ENCODE assay signal across 8 mouse cellular contexts in the genomic region with DNA sequence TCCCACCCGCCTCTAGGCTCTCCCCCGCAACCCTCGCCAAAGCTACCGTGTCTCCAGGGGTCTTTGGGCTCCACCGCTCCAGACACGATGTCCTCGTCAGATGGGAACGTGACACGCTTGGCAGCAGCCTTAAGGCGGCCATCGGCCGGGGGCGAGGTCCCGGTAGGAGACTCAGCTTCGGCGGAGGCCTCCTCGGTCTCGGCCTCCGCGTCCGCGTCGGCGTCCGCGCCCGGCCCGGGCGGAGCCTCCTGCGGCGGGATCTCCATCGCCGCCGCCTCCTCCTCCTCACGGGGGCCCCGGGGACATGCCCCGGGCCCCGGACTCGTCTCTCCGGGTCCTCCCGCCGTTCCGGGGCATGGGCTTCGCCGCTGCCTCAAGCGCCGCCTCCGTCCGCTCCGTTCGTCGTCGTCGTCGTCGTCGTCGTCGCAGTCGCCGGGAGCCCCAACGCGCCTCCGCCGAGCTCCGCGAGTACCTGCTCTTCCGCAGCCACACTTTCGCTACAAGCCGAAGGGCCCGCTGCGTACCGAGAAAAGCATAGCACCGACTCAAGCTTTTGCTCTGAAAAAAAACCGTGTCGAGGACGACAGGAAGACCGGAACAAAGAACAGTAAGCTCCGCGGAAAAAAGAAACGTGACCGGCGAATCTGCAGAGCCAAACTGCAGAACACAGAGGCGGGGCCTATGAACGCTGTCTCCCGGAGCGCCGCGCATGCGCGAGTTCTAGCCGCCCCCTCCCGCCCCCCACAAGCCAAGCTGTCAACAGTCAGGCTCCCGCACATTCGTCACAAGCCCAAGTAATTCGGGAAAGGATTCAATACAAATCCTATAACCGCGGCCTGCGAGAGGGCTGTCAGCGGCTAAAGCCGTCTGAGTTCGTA. TPM values are rescaled to one million over a fixed set of nuclear protein-coding genes. Genes with fewer than 3 reads are reported as not detected.
DNase-seq lines count a peak whose midpoint lies in the region; ATAC-seq and TF ChIP-seq lines count a peak whose summit lies in the region.

No protein-coding gene starts in this region.

- H3K4me2 ChIP-seq in forebrain, embryonic 13.5 days = peak overlapping the region; percentile 99
- peak overlapping the region; percentile 96 for H3K4me2 ChIP-seq in liver, embryonic 16.5 days (ENCODE audit: low read depth, low read length)
- peak overlapping the region; percentile 99 for H3K4me2 ChIP-seq in neural tube, embryonic 12.5 days (replicated peaks)
- peak overlapping the region; percentile 94 for H3K4me2 ChIP-seq in stomach, postnatal 0 days (replicated peaks; ENCODE audit: low read depth)

- peak overlapping the region; percentile 92 for H3K27ac ChIP-seq in forebrain, embryonic 13.5 days
- peak overlapping the region; percentile 96 for H3K27ac ChIP-seq in liver, embryonic 16.5 days (ENCODE audit: low read length)
- peak overlapping the region; percentile 63 for H3K27ac ChIP-seq in neural tube, embryonic 12.5 days
- peak overlapping the region; percentile 95 for H3K27ac ChIP-seq in stomach, postnatal 0 days (replicated peaks)

- under 1% methylated on average over 97 of the region's 102 CpGs for WGBS in forebrain, embryonic 13.5 days
- under 1% methylated on average over 102 of the region's 102 CpGs for WGBS in liver, embryonic 16.5 days (ENCODE audit: insufficient replicate concordance)
- WGBS in neural tube, embryonic 12.5 days = under 1% methylated on average over 102 of the region's 102 CpGs
- WGBS in stomach, postnatal 0 days = under 1% methylated on average over 100 of the region's 102 CpGs

- H3K27me3 ChIP-seq in forebrain, embryonic 13.5 days = no peaks in the 10 kb centered on the region
- no peaks in the 10 kb centered on the region for H3K27me3 ChIP-seq in liver, embryonic 16.5 days (ENCODE audit: control insufficient read depth, insufficient read depth, low read depth, low read length)
- H3K27me3 ChIP-seq in neural tube, embryonic 12.5 days (replicated peaks) = no peaks in the 10 kb centered on the region
- H3K27me3 ChIP-seq in stomach, postnatal 0 days (ENCODE audit: control insufficient read depth, insufficient read depth, low read length) = no peaks in the 10 kb centered on the region

- no peak for TF ChIP-seq EP300 in stomach, postnatal 0 days (optimal IDR thresholded peaks at IDR 0.05)

- intact Hi-C loops in heart, postnatal 10 days (cut with DNase I) = no loop called here

- ATAC-seq in cerebellum, adult (ENCODE audit: insufficient number of reproducible peaks, low FRiP score, low TSS enrichment) = peak; percentile 73
- ATAC-seq in forebrain, embryonic 13.5 days = peak; percentile 91
- ATAC-seq in liver, embryonic 16.5 days (ENCODE audit: low read depth) = peak; percentile 80
- peak; percentile 86 for ATAC-seq in neural tube, embryonic 12.5 days (ENCODE audit: low FRiP score, low read depth)
- peak; percentile 83 for ATAC-seq in stomach, postnatal 0 days (ENCODE audit: low FRiP score, low TSS enrichment)

- peak overlapping the region; percentile 94 for H3K4me3 ChIP-seq in forebrain, embryonic 13.5 days
- peak overlapping the region; percentile 97 for H3K4me3 ChIP-seq in liver, embryonic 16.5 days (ENCODE audit: low read depth, low read length)
- H3K4me3 ChIP-seq in neural tube, embryonic 12.5 days = peak overlapping the region; percentile 80
- peak overlapping the region; percentile 92 for H3K4me3 ChIP-seq in stomach, postnatal 0 days (ENCODE audit: low read depth, low read length)

- peak; percentile 95 for DNase-seq in ES-CJ7 (ENCODE audit: low read depth, low spot score)
- DNase-seq in heart, postnatal 10 days = peak; percentile 92 to 94
- DNase-seq in kidney, postnatal 4 days = peak; percentile 96 to 97
- peak; percentile 95 for DNase-seq in stomach, postnatal 0 days (ENCODE audit: low spot score)

- H3K9ac ChIP-seq in forebrain, embryonic 13.5 days = peak overlapping the region; percentile 98
- H3K9ac ChIP-seq in liver, embryonic 16.5 days (ENCODE audit: low read depth, low read length) = peak overlapping the region; percentile 95
- peak overlapping the region; percentile 92 for H3K9ac ChIP-seq in neural tube, embryonic 12.5 days
- peak overlapping the region; percentile 95 for H3K9ac ChIP-seq in stomach, postnatal 0 days (ENCODE audit: low read length)

- peaks cover 48% of the 10 kb centered on the region for H3K4me1 ChIP-seq in forebrain, embryonic 13.5 days
- H3K4me1 ChIP-seq in liver, embryonic 16.5 days (ENCODE audit: control insufficient read depth, low read depth, low read length) = peaks cover 65% of the 10 kb centered on the region
- peaks cover 40% of the 10 kb centered on the region for H3K4me1 ChIP-seq in neural tube, embryonic 12.5 days
- peaks cover 13% of the 10 kb centered on the region for H3K4me1 ChIP-seq in stomach, postnatal 0 days (replicated peaks; ENCODE audit: control insufficient read depth, insufficient read depth)

- TF ChIP-seq CTCF in stomach, postnatal 0 days (IDR thresholded peaks at IDR 0.05; ENCODE audit: low read depth) = 0 out of 2 replicates have a peak, but pooled peaks have one; percentile 2

- 0 out of 2 replicates have a peak, but pooled peaks cover 5% of the 10 kb centered on the region for H3K9me3 ChIP-seq in forebrain, embryonic 13.5 days (replicated peaks)
- H3K9me3 ChIP-seq in liver, embryonic 16.5 days (replicated peaks; ENCODE audit: control insufficient read depth, low read length) = no peaks in the 10 kb centered on the region
- peaks cover 4% of the 10 kb centered on the region; the same call in 1 of the 2 replicates for H3K9me3 ChIP-seq in neural tube, embryonic 12.5 days
- H3K9me3 ChIP-seq in stomach, postnatal 0 days (ENCODE audit: control insufficient read depth, low read length) = no peaks in the 10 kb centered on the region

- H3K36me3 ChIP-seq in forebrain, embryonic 13.5 days (ENCODE audit: poor library complexity, severe bottlenecking) = peaks cover 35% of the 10 kb centered on the region
- H3K36me3 ChIP-seq in liver, embryonic 16.5 days (ENCODE audit: control insufficient read depth, insufficient read depth) = peaks cover 17% of the 10 kb centered on the region
- peaks cover 34% of the 10 kb centered on the region for H3K36me3 ChIP-seq in neural tube, embryonic 12.5 days
- peaks cover 8% of the 10 kb centered on the region for H3K36me3 ChIP-seq in stomach, postnatal 0 days (ENCODE audit: control insufficient read depth, insufficient read depth, low read length)

RNA-seq across cellular contexts. Expression of gene Ppp1r37, which starts 0.9 kb away (rescaled TPM):
- polyA plus RNA-seq in forebrain, embryonic 13.5 days (2015; fragmentation: Nextera tagmentation; extraction: Ambion mirVana) = 22.4 and 23.6 TPM in 2 replicates
- total RNA-seq in heart, postnatal 10 days (2021) = 10 to 100 TPM; 43.1 to 46.2 TPM
- polyA plus RNA-seq in liver, embryonic 16.5 days (2015; fragmentation: Nextera tagmentation; extraction: Ambion mirVana) = 9.5 and 11.3 TPM in 2 replicates
- 44.3 and 48.8 TPM in 2 replicates for polyA plus RNA-seq in neural tube, embryonic 12.5 days (2016; fragmentation: Nextera tagmentation; extraction: Ambion mirVana)
- 16.5 and 21.2 TPM in 2 replicates for polyA plus RNA-seq in stomach, postnatal 0 days (2015; fragmentation: Nextera tagmentation; extraction: Ambion mirVana)

RNA-seq across cellular contexts. Expression of gene Zfp296, which starts 15.1 kb away (rescaled TPM):
- 0.23 and 0.35 TPM in 2 replicates for polyA plus RNA-seq in forebrain, embryonic 13.5 days (2015; fragmentation: Nextera tagmentation; extraction: Ambion mirVana)
- total RNA-seq in heart, postnatal 10 days (2021) = not detected
- polyA plus RNA-seq in liver, embryonic 16.5 days (2015; fragmentation: Nextera tagmentation; extraction: Ambion mirVana) = 0.48 and 0.59 TPM in 2 replicates
- 0.30 TPM in 1 of 2 replicates, not detected in the other for polyA plus RNA-seq in neural tube, embryonic 12.5 days (2016; fragmentation: Nextera tagmentation; extraction: Ambion mirVana)
- 3.7 and 5.0 TPM in 2 replicates for polyA plus RNA-seq in stomach, postnatal 0 days (2015; fragmentation: Nextera tagmentation; extraction: Ambion mirVana)

RNA-seq across cellular contexts. Expression of gene Gemin7, which starts 15.4 kb away (rescaled TPM):
- 130 TPM in 2 replicates for polyA plus RNA-seq in forebrain, embryonic 13.5 days (2015; fragmentation: Nextera tagmentation; extraction: Ambion mirVana)
- total RNA-seq in heart, postnatal 10 days (2021) = 10 to 100 TPM; 54.5 to 58.0 TPM
- polyA plus RNA-seq in liver, embryonic 16.5 days (2015; fragmentation: Nextera tagmentation; extraction: Ambion mirVana) = 71.1 and 74.2 TPM in 2 replicates
- 140 and 145 TPM in 2 replicates for polyA plus RNA-seq in neural tube, embryonic 12.5 days (2016; fragmentation: Nextera tagmentation; extraction: Ambion mirVana)
- polyA plus RNA-seq in stomach, postnatal 0 days (2015; fragmentation: Nextera tagmentation; extraction: Ambion mirVana) = 108 and 114 TPM in 2 replicates

RNA-seq across cellular contexts. Expression of gene Clasrp, which starts 42.3 kb away (rescaled TPM):
- 54.0 and 55.7 TPM in 2 replicates for polyA plus RNA-seq in forebrain, embryonic 13.5 days (2015; fragmentation: Nextera tagmentation; extraction: Ambion mirVana)
- total RNA-seq in heart, postnatal 10 days (2021) = 10 to 100 TPM; 24.1 to 29.5 TPM
- polyA plus RNA-seq in liver, embryonic 16.5 days (2015; fragmentation: Nextera tagmentation; extraction: Ambion mirVana) = 9.4 and 11.4 TPM in 2 replicates
- polyA plus RNA-seq in neural tube, embryonic 12.5 days (2016; fragmentation: Nextera tagmentation; extraction: Ambion mirVana) = 70.1 and 79.0 TPM in 2 replicates
- 19.0 and 21.5 TPM in 2 replicates for polyA plus RNA-seq in stomach, postnatal 0 days (2015; fragmentation: Nextera tagmentation; extraction: Ambion mirVana)

RNA-seq across cellular contexts. Expression of gene Nkpd1, which starts 44.4 kb away (rescaled TPM):
- polyA plus RNA-seq in forebrain, embryonic 13.5 days (2015; fragmentation: Nextera tagmentation; extraction: Ambion mirVana) = 0.15 and 0.21 TPM in 2 replicates
- not detected for total RNA-seq in heart, postnatal 10 days (2021)
- not detected in 2 replicates for polyA plus RNA-seq in liver, embryonic 16.5 days (2015; fragmentation: Nextera tagmentation; extraction: Ambion mirVana)
- polyA plus RNA-seq in neural tube, embryonic 12.5 days (2016; fragmentation: Nextera tagmentation; extraction: Ambion mirVana) = 0.11 and 0.19 TPM in 2 replicates
- polyA plus RNA-seq in stomach, postnatal 0 days (2015; fragmentation: Nextera tagmentation; extraction: Ambion mirVana) = 30.8 and 33.0 TPM in 2 replicates

Comparison
In these comparisons a context has a peak if more than half of its experiments do, and no peak if none do; other contexts are left out.
1. Peak in every context shown above with its lines: DNase-seq, ATAC-seq, H3K4me3 ChIP-seq and H3K27ac ChIP-seq.